Mouse (Mus musculus) heart, embryonic 16.5 days (tissue): Measurements from ENCODE around the gene Rbm20. TPM values are rescaled to one million over a fixed set of nuclear protein-coding genes. Genes with fewer than 3 reads are reported as not detected.

Source experiments
- ATAC-seq: fragments of 200-750 bp; cut with Nextera tagmentation; replicated peaks from 2 replicates; pipeline ENCODE4 v1.8.0; 2017; ENCODE audit warnings: moderate number of reproducible peaks; ENCODE audit not compliant: insufficient read depth, low FRiP score; ENCODE audit errors: extremely low read depth
- H3K27ac ChIP-seq: fragments of 300-500 bp; sonication (generic); 2 replicates; pipeline ENCODE4 v1.5.1; 2014; ENCODE audit warnings: mild to moderate bottlenecking, low read length, control low read depth, moderate library complexity
- H3K27me3 ChIP-seq: fragments of 300-500 bp; sonication (generic); 2 replicates; pipeline ENCODE4 v1.6.1; 2014; ENCODE audit warnings: low read length, mixed read lengths; ENCODE audit not compliant: control insufficient read depth, insufficient read depth
- H3K36me3 ChIP-seq: fragments of 300-500 bp; sonication (generic); 2 replicates; pipeline ENCODE4 v1.6.1; 2014; ENCODE audit not compliant: control insufficient read depth, insufficient read depth
- H3K4me1 ChIP-seq: fragments of 300-500 bp; sonication (generic); 2 replicates; pipeline ENCODE4 v1.6.1; 2014; ENCODE audit warnings: low read length, mixed read lengths; ENCODE audit not compliant: control insufficient read depth, insufficient read depth
- H3K4me2 ChIP-seq: fragments of 300-500 bp; sonication (generic); 2 replicates; pipeline ENCODE4 v1.6.1; 2014; ENCODE audit warnings: low read depth, mild to moderate bottlenecking, control low read depth, low read length
- H3K4me3 ChIP-seq: fragments of 300-500 bp; sonication (generic); 2 replicates; pipeline ENCODE4 v1.5.1; 2014; ENCODE audit warnings: mild to moderate bottlenecking, control low read depth, low read length
- H3K9ac ChIP-seq: fragments of 300-500 bp; sonication (generic); 2 replicates; pipeline ENCODE4 v1.6.1; 2014; ENCODE audit warnings: low read length, control low read depth
- H3K9me3 ChIP-seq: fragments of 300-500 bp; sonication (generic); replicated peaks from 2 replicates; pipeline ENCODE4 v1.6.1; 2016; ENCODE audit warnings: low read length; ENCODE audit not compliant: control insufficient read depth
- WGBS: fragments of 180-500 bp; shearing (Covaris S2); extraction: QIAGEN DNeasy Blood & Tissue Kit; methylation state at CpG from one replicate; pipeline ENCODE4 v1.1.7; 2014; 5-methylcytosine and 5-hydroxymethylcytosine counted together
- polyA plus RNA-seq: library from polyadenylated mRNA; unstranded; fragments of >200 nt; fragmentation: Nextera tagmentation; extraction: Ambion mirVana; gene quantifications from 2 replicates; pipeline ENCODE4 v1.2.1, GENCODE M21; 2015

Gene Rbm20
- polyA plus RNA-seq, 1 experiment from 2014 or later: 48.1 TPM

GRCm38 (mm10) chr19:53751420-53752185 is 74.5 kb downstream of the Rbm20 start:
- Histone ChIP-seq H3K27me3 (no peaks in the 10 kb centered on the region), H3K9ac (no peak overlapping the region), H3K36me3 (peaks cover 8% of the 10 kb centered on the region), H3K4me1 (peaks cover 34% of the 10 kb centered on the region), H3K4me3 (no peak overlapping the region), H3K4me2 (no peak overlapping the region), H3K9me3 (peaks cover 6% of the 10 kb centered on the region; the same call in 1 of the 2 replicates), H3K27ac (peak overlapping the region; percentile 64)
- WGBS: 45% methylated on average over 22 of the region's 22 CpGs
- no peak for ATAC-seq

DNA sequence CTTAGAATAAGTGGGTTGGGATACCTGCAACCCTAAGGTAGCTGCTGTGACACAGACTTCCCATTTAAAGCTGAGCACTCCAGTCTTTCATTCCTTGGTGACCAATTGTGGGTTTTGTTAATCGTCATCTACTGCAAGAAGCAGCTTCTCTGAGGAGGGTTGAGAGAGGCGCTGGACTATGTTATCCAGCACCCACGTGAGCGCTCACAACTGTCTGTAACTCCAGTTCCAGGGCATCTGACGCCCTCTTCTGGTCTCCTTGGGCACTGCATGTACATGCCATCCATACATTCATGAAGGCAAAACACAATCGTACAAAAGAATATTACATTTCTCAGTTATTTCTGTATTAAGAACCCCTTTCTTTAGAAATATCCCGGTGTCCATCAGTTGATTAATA is 75.9 kb downstream of the Rbm20 start:
- ATAC-seq: no peak
- no peaks in the 10 kb centered on the region for H3K27me3 ChIP-seq
- H3K9me3 ChIP-seq: peaks cover 8% of the 10 kb centered on the region; the same call in 1 of the 2 replicates
- H3K9ac ChIP-seq: no peak overlapping the region
- peaks cover 38% of the 10 kb centered on the region for H3K4me1 ChIP-seq
- H3K4me2 ChIP-seq: no peak overlapping the region
- H3K27ac ChIP-seq: no peak overlapping the region
- no peak overlapping the region for H3K4me3 ChIP-seq
- WGBS: 52% methylated on average over 7 of the region's 7 CpGs
- peaks cover 8% of the 10 kb centered on the region for H3K36me3 ChIP-seq

DNA sequence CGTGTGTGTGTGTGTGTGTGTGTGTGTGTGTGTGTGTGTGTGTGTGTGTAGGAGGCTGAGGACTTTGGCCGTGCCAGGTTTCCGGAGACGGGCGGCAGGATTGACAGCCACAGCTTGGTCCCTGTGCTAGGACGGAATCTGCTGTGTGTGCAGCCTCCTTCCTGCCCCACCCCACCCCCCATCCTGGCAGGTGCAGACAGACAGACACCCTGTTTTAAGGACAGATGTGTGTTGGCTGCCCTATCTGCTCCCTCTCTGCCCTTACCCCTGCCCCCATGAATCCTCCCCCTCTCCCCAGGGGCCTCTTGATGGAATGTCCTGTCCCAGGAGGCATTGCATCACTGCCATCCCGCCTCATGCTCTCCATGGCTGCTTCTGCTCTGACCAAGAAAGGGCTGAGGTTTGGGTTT is 77.3 kb downstream of the Rbm20 start:
- whole genome bisulfite sequencing: 17% methylated on average over 7 of the region's 7 CpGs
- no peaks in the 10 kb centered on the region for H3K27me3 ChIP-seq
- ATAC-seq: peak; percentile 70
- peaks cover 5% of the 10 kb centered on the region; the same call in 1 of the 2 replicates for H3K9me3 ChIP-seq
- H3K4me1 ChIP-seq: peaks cover 40% of the 10 kb centered on the region
- H3K27ac ChIP-seq: peak overlapping the region; percentile 76
- no peak overlapping the region for H3K4me3 ChIP-seq
- peak overlapping the region; percentile 44; the same call in 1 of the 2 replicates for H3K9ac ChIP-seq
- peak overlapping the region; percentile 28; the same call in 1 of the 2 replicates for H3K4me2 ChIP-seq
- H3K36me3 ChIP-seq: peaks cover 4% of the 10 kb centered on the region

- ATAC-seq: no peak
- Histone ChIP-seq H3K4me2 (no peak overlapping the region), H3K36me3 (peaks cover 4% of the 10 kb centered on the region), H3K9ac (no peak overlapping the region; the same call in 1 of the 2 replicates), H3K9me3 (peaks cover 5% of the 10 kb centered on the region; the same call in 1 of the 2 replicates), H3K27ac (peak overlapping the region; percentile 76), H3K4me1 (peaks cover 37% of the 10 kb centered on the region), H3K4me3 (no peak overlapping the region), H3K27me3 (no peaks in the 10 kb centered on the region)
- 66% methylated on average over 5 of the region's 5 CpGs for WGBS
Measured at GRCm38 (mm10) chr19:53755346-53755745, 78.2 kb downstream of the Rbm20 start.

- Histone ChIP-seq H3K27ac (0 out of 2 replicates have a peak overlapping the region, but pooled peaks have one; percentile 16), H3K36me3 (peaks cover 4% of the 10 kb centered on the region), H3K4me3 (no peak overlapping the region), H3K4me2 (no peak overlapping the region), H3K4me1 (peaks cover 39% of the 10 kb centered on the region), H3K27me3 (no peaks in the 10 kb centered on the region), H3K9ac (no peak overlapping the region), H3K9me3 (peaks cover 5% of the 10 kb centered on the region; the same call in 1 of the 2 replicates)
- WGBS: 66% methylated on average over 17 of the region's 17 CpGs
- no peak for ATAC-seq
Measured at GRCm38 (mm10) chr19:53757432-53758109, 80.5 kb downstream of the Rbm20 start.

GRCm38 (mm10) chr19:53758881-53759418 is 81.8 kb downstream of the Rbm20 start:
- no peak for ATAC-seq
- 82% methylated on average over 2 of the region's 2 CpGs for WGBS

DNA sequence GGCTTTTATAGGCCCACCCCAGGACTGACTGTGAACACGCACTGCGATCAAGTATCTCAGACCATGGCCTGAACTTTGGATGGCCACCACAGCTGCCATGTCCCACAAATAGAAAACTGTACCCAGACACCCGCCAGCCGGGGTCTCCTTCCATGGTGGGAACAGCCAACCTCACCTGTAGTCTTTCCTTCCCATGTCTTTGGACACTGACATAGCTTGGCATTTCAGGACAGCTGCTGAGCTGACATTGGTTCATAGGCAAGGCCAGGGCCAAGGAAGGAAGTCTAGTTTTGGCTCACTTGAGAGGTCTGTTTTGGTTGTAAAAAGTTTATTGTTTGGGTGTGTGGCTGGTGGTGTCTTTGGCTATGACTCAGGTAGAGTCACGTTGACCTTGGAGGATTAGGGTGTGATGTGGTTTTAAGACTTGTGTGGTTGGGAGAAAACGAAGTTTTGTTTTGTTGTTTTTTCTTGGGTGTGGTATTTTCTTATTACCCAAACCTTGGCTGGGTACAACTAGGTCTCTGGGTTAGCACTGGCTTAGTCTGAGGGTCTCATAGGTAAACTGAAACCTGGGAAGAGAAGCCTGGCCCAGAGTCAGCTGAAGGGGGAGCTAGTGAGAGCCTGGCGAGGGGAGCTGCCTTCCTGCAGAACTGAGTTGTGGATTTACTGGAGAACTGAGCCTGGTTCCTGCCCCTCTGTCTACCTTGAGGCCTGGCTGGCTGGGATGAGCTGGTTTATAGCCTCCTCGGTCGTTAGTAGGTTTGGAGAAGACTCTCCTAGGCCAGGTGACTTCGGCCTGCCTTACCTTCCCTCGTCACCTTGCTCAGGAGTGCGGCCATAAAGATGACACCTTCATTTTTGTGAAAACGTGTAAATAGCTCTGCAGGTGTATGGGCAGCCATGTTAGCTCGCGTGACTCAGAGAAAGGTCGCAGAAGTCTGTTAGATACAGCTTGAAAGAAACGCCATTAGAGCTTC is 83.3 kb downstream of the Rbm20 start:
- H3K27me3 ChIP-seq: no peaks in the 10 kb centered on the region
- WGBS: 85% methylated on average over 17 of the region's 17 CpGs
- ATAC-seq: no peak
- peaks cover 5% of the 10 kb centered on the region; the same call in 1 of the 2 replicates for H3K9me3 ChIP-seq
- no peak overlapping the region for H3K27ac ChIP-seq
- H3K4me3 ChIP-seq: no peak overlapping the region
- H3K36me3 ChIP-seq: peaks cover 4% of the 10 kb centered on the region; the same call in 1 of the 2 replicates
- peaks cover 21% of the 10 kb centered on the region for H3K4me1 ChIP-seq
- H3K9ac ChIP-seq: no peak overlapping the region
- H3K4me2 ChIP-seq: no peak overlapping the region

More at GRCm38 (mm10) chr19:53758881-53759418, 81.8 kb downstream of the Rbm20 start:
- no peak overlapping the region for H3K9ac ChIP-seq
- peaks cover 5% of the 10 kb centered on the region; the same call in 1 of the 2 replicates for H3K9me3 ChIP-seq
- H3K27ac ChIP-seq: no peak overlapping the region
- H3K36me3 ChIP-seq: peaks cover 4% of the 10 kb centered on the region; the same call in 1 of the 2 replicates
- H3K4me2 ChIP-seq: no peak overlapping the region
- no peaks in the 10 kb centered on the region for H3K27me3 ChIP-seq
- H3K4me3 ChIP-seq: no peak overlapping the region
- H3K4me1 ChIP-seq: peaks cover 35% of the 10 kb centered on the region

DNA sequence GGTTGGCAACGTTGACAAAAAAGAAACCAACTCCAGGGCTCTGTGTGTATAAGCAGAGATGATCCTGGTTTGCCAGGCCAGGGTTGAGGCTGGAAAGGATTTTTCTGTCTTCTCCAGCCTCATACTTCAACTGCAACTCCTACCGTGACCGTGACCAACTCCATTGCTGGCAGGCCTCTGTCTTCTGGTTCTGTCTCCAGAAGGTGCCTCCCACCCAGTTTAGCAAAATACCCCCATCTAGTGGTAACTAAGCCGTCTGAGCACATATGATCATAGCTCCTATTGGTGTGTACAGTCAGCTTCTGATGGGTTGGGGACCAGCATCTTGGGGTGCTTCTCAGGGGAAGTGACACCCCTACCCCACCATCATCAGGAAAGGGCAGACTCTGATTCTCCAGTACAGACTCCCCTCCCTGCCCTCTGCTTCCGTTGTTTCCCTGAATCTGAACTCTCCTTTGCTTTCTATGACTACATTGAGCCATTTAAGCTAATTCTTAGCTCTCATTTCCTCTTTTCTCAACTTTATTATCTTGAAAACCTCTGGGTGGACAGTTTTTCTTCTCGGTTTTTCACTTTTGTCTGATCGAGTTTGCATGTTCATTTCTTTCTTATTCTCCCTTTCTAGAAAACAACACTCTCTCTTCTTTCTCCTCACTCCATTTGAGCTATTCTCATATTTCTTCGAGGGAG is 85.8 kb downstream of the Rbm20 start:
- 58% methylated on average over 8 of the region's 8 CpGs for WGBS
- peaks cover 5% of the 10 kb centered on the region; the same call in 1 of the 2 replicates for H3K9me3 ChIP-seq
- no peak overlapping the region for H3K9ac ChIP-seq
- no peak overlapping the region for H3K4me2 ChIP-seq
- no peak overlapping the region for H3K4me3 ChIP-seq
- H3K27ac ChIP-seq: 0 out of 2 replicates have a peak overlapping the region, but pooled peaks have one; percentile 1
- H3K36me3 ChIP-seq: no peaks in the 10 kb centered on the region
- 0 out of 2 replicates have a peak, but pooled peaks have one; percentile 56 for ATAC-seq
- H3K27me3 ChIP-seq: no peaks in the 10 kb centered on the region
- peaks cover 15% of the 10 kb centered on the region for H3K4me1 ChIP-seq
